10 mouse cellular contexts compared by ENCODE assay signal in genomic region chr2:122102070-122102469, GRCm38 (mm10). TPM values are rescaled to one million over a fixed set of nuclear protein-coding genes. Genes with fewer than 3 reads are reported as not detected.
A peak's percentile ranks its signal among the peaks of the same experiment; 100 is the strongest.
DNase-seq lines count a peak whose midpoint lies in the region; ATAC-seq and TF ChIP-seq lines count a peak whose summit lies in the region.
"Had no signal": no experiment of that assay in that cellular context is flagged by ENCODE, and none has a peak within 500 bp of the region (broad histone marks: within the 10 kb centered on the region; RNA-seq: fewer than 3 reads in every experiment).

No protein-coding gene starts in this region.

- no peak overlapping the region for H3K4me3 ChIP-seq in midbrain, postnatal 0 days (ENCODE audit: low read depth, low read length)
- no peak overlapping the region for H3K4me3 ChIP-seq in midbrain, embryonic 14.5 days (replicated peaks; ENCODE audit: low read depth, low read length)
- no peak overlapping the region for H3K4me3 ChIP-seq in forebrain, embryonic 12.5 days (replicated peaks)
- H3K4me3 ChIP-seq: midbrain, embryonic 12.5 days had no signal

- no peaks in the 10 kb centered on the region for H3K27me3 ChIP-seq in midbrain, postnatal 0 days (ENCODE audit: insufficient read depth, low read length)
- H3K27me3 ChIP-seq in midbrain, embryonic 14.5 days (ENCODE audit: control insufficient read depth, insufficient read depth, low read length): no peaks in the 10 kb centered on the region
- H3K27me3 ChIP-seq in forebrain, embryonic 12.5 days: no peaks in the 10 kb centered on the region
- H3K27me3 ChIP-seq: midbrain, embryonic 12.5 days had no signal

- peak; percentile 27; the same call in 1 of the 2 replicates for TF ChIP-seq CTCF in midbrain, postnatal 0 days (IDR thresholded peaks at IDR 0.05)

- no peak for ATAC-seq in midbrain, postnatal 0 days (ENCODE audit: low FRiP score)
- ATAC-seq in midbrain, embryonic 14.5 days (ENCODE audit: low FRiP score, low TSS enrichment): no peak
- ATAC-seq in activated CD4-positive, CD25-positive, alpha-beta regulatory T cell, adult 4 months: peak; percentile 80
- no peak for ATAC-seq in forebrain, embryonic 12.5 days (ENCODE audit: low FRiP score)

- H3K4me2 ChIP-seq in midbrain, postnatal 0 days (ENCODE audit: low read depth, low read length, poor library complexity, severe bottlenecking): no peak overlapping the region
- H3K4me2 ChIP-seq in midbrain, embryonic 14.5 days (ENCODE audit: low read length): no peak overlapping the region
- no peak overlapping the region for H3K4me2 ChIP-seq in forebrain, embryonic 12.5 days
- H3K4me2 ChIP-seq: hindbrain, embryonic 14.5 days; midbrain, embryonic 12.5 days had no signal

- H3K9ac ChIP-seq in midbrain, postnatal 0 days (replicated peaks; ENCODE audit: low read length, poor library complexity, severe bottlenecking): no peak overlapping the region
- H3K9ac ChIP-seq in midbrain, embryonic 14.5 days (replicated peaks; ENCODE audit: low read length): no peak overlapping the region
- H3K9ac ChIP-seq in forebrain, embryonic 12.5 days: no peak overlapping the region
- H3K9ac ChIP-seq: hindbrain, embryonic 14.5 days; midbrain, embryonic 12.5 days had no signal

- no peaks in the 10 kb centered on the region for H3K4me1 ChIP-seq in midbrain, postnatal 0 days (ENCODE audit: insufficient read depth, low read length)
- no peaks in the 10 kb centered on the region for H3K4me1 ChIP-seq in midbrain, embryonic 14.5 days (ENCODE audit: control insufficient read depth, insufficient read depth, low read length)
- H3K4me1 ChIP-seq in forebrain, embryonic 12.5 days: no peaks in the 10 kb centered on the region
- H3K4me1 ChIP-seq: midbrain, embryonic 12.5 days had no signal

- peaks cover 37% of the 10 kb centered on the region for H3K36me3 ChIP-seq in midbrain, postnatal 0 days (ENCODE audit: insufficient read depth, low read length)
- H3K36me3 ChIP-seq in midbrain, embryonic 14.5 days (ENCODE audit: control insufficient read depth, insufficient read depth, low read length): peaks cover 65% of the 10 kb centered on the region
- H3K36me3 ChIP-seq in forebrain, embryonic 12.5 days (replicated peaks): peaks cover 65% of the 10 kb centered on the region

- DNase-seq in midbrain, postnatal 0 days (ENCODE audit: low spot score): no peak
- DNase-seq in midbrain, embryonic 14.5 days: no peak
- peak; percentile 27 to 75 for DNase-seq in kidney, postnatal 36 days
- DNase-seq in thymus, postnatal 0 days (ENCODE audit: low spot score): peak; percentile 33
- no peak for DNase-seq in heart, adult 9 months (ENCODE audit: low spot score in 2 of 2)
- no peak for DNase-seq in yolk sac, embryonic 10.5 days (ENCODE audit: low spot score)

- no peaks in the 10 kb centered on the region for H3K9me3 ChIP-seq in midbrain, postnatal 0 days (ENCODE audit: low read length)
- H3K9me3 ChIP-seq in midbrain, embryonic 14.5 days (ENCODE audit: control insufficient read depth, low read length): no peaks in the 10 kb centered on the region
- H3K9me3 ChIP-seq in forebrain, embryonic 12.5 days: no peaks in the 10 kb centered on the region
- H3K9me3 ChIP-seq: midbrain, embryonic 12.5 days had no signal

- H3K27ac ChIP-seq in midbrain, postnatal 0 days (ENCODE audit: low read depth, low read length): no peak overlapping the region
- no peak overlapping the region for H3K27ac ChIP-seq in midbrain, embryonic 14.5 days (replicated peaks; ENCODE audit: low read depth, low read length)
- H3K27ac ChIP-seq in forebrain, embryonic 12.5 days: no peak overlapping the region
- H3K27ac ChIP-seq: hindbrain, embryonic 14.5 days; midbrain, embryonic 12.5 days had no signal

RNA-seq across cellular contexts. Expression of gene Spg11, which starts 16.1 kb away (rescaled TPM):
- total RNA-seq in midbrain, postnatal 0 days (2014; rRNA removed): 20.1 and 25.3 TPM in 2 replicates
- 4.0 and 4.9 TPM in 2 replicates for polyA plus RNA-seq in midbrain, postnatal 0 days (2015; fragmentation: Nextera tagmentation; extraction: Ambion mirVana)
- polyA plus RNA-seq in midbrain, embryonic 14.5 days (2014; fragmentation: Nextera tagmentation; extraction: Ambion mirVana): 9.4 and 12.1 TPM in 2 replicates
- polyA plus RNA-seq in activated CD4-positive, CD25-positive, alpha-beta regulatory T cell, adult 4 months (2017; shearing (Covaris generic)): 1 to 10 TPM; 5.5 to 5.8 TPM
- polyA plus RNA-seq in thymus, postnatal 0 days (2015; fragmentation: Nextera tagmentation; extraction: Ambion mirVana): 5.8 and 6.9 TPM in 2 replicates
- 15.3 and 16.9 TPM in 2 replicates for polyA plus RNA-seq in forebrain, embryonic 12.5 days (2016; fragmentation: Nextera tagmentation; extraction: Ambion mirVana)

RNA-seq across cellular contexts. Expression of gene B2m, which starts 45.4 kb away (rescaled TPM):
- total RNA-seq in midbrain, postnatal 0 days (2014; rRNA removed): 106 and 108 TPM in 2 replicates
- polyA plus RNA-seq in midbrain, postnatal 0 days (2015; fragmentation: Nextera tagmentation; extraction: Ambion mirVana): 147 and 161 TPM in 2 replicates
- 61.7 and 114 TPM in 2 replicates for polyA plus RNA-seq in midbrain, embryonic 14.5 days (2014; fragmentation: Nextera tagmentation; extraction: Ambion mirVana)
- polyA plus RNA-seq in activated CD4-positive, CD25-positive, alpha-beta regulatory T cell, adult 4 months (2017; shearing (Covaris generic)): 1,000 to 10,000 TPM; 8,975 to 9,816 TPM
- polyA plus RNA-seq in thymus, postnatal 0 days (2015; fragmentation: Nextera tagmentation; extraction: Ambion mirVana): 1,787 and 1,863 TPM in 2 replicates
- 80.0 and 89.6 TPM in 2 replicates for polyA plus RNA-seq in forebrain, embryonic 12.5 days (2016; fragmentation: Nextera tagmentation; extraction: Ambion mirVana)

RNA-seq across cellular contexts. Expression of gene Trim69, which starts 58.4 kb away (rescaled TPM):
- total RNA-seq in midbrain, postnatal 0 days (2014; rRNA removed): not detected in 2 replicates
- not detected in 2 replicates for polyA plus RNA-seq in midbrain, postnatal 0 days (2015; fragmentation: Nextera tagmentation; extraction: Ambion mirVana)
- polyA plus RNA-seq in midbrain, embryonic 14.5 days (2014; fragmentation: Nextera tagmentation; extraction: Ambion mirVana): not detected in 2 replicates
- under 1 TPM in 1 of 2 experiments, not detected in 1; 0.25 TPM for polyA plus RNA-seq in activated CD4-positive, CD25-positive, alpha-beta regulatory T cell, adult 4 months (2017; shearing (Covaris generic))
- 0.08 and 0.14 TPM in 2 replicates for polyA plus RNA-seq in thymus, postnatal 0 days (2015; fragmentation: Nextera tagmentation; extraction: Ambion mirVana)
- not detected in 2 replicates for polyA plus RNA-seq in forebrain, embryonic 12.5 days (2016; fragmentation: Nextera tagmentation; extraction: Ambion mirVana)
- polyA plus RNA-seq: hindbrain, embryonic 14.5 days; midbrain, embryonic 12.5 days had no signal

Comparison
In these comparisons a context has a peak if more than half of its experiments do, and no peak if none do; other contexts are left out.
1. DNase-seq: peak in kidney, postnatal 36 days (2 of 2) and thymus, postnatal 0 days (single experiment); none in midbrain, postnatal 0 days (single experiment), midbrain, embryonic 14.5 days (single experiment), heart, adult 9 months (0 of 2) and yolk sac, embryonic 10.5 days (single experiment).
2. RNA of gene B2m, which starts 45.4 kb away (polyA plus RNA-seq): 8,975 to 9,816 TPM in activated CD4-positive, CD25-positive, alpha-beta regulatory T cell, adult 4 months and 1,787 to 1,863 TPM in thymus, postnatal 0 days; 147 to 161 TPM in midbrain, postnatal 0 days, 61.7 to 114 TPM in midbrain, embryonic 14.5 days and 80.0 to 89.6 TPM in forebrain, embryonic 12.5 days; every median in the first group is over 10 times any median in the second.